Mouse (Mus musculus) kidney, adult 9 months (tissue): ENCODE results near the gene Il6st.

Experiments
- DNase-seq: peaks from one replicate; pipeline ENCODE4 v3.0.0; 2022

The Il6st gene

GRCm38 (mm10) chr13:112447108-112447665 lies 16.7 kb upstream of the Il6st start:
- no peak for DNase-seq

GRCm38 (mm10) chr13:112450210-112450609 lies 13.7 kb upstream of the Il6st start:
- DNase-seq, result no peak

DNA sequence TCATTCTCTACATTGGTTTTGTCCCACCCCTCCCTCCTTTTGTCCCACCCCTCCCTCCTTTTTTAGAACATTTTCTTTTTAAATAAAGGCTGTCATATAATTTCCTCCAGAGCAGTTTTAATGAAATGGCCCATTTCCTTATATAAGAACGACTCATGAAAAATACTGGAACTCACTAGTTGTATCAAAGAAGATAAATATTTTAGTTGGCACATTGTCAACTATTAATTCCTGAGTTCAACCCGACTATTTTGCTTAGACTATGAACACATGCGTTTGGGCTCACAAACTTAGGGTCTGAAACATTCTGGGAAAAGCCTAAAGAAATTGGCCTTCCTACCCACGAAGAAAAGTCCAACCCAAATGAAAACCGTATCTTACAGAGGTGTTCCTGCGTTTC lies 6.5 kb upstream of the Il6st start:
- DNase-seq, result no peak

GRCm38 (mm10) chr13:112458016-112458415 lies 5.9 kb upstream of the Il6st start:
- DNase-seq, result no peak

DNA sequence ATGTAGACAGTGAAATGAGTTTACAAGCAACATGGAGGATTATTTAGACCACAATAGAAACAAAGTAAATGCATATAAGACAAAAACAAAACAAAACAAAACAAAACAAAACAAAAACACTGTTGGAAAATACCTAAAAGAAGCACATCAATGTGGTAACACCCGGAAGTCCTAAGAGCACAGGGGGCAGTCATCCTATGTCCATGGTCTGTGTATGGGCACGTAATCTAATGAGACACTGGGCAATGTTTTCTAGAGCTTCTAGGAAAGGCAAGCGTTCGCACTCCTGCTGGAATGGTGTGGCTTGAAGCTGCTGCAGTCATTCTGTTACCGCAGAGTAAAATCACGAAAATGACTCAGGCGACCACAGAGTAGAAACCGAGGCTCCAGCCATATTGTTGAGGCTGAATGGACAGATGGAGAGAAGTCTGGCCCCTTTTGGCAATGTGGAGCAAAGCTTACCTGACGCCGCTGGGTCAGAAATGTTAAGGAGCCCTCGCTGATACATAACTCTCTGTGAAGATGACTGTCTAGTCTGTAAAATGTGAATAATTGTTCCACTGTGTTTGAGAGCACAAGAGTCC lies 5.3 kb upstream of the Il6st start:
- no peak for DNase-seq

- peak; percentile 64 for DNase-seq
Observed at GRCm38 (mm10) chr13:112459956-112460355, 3.9 kb upstream of the Il6st start.

DNA sequence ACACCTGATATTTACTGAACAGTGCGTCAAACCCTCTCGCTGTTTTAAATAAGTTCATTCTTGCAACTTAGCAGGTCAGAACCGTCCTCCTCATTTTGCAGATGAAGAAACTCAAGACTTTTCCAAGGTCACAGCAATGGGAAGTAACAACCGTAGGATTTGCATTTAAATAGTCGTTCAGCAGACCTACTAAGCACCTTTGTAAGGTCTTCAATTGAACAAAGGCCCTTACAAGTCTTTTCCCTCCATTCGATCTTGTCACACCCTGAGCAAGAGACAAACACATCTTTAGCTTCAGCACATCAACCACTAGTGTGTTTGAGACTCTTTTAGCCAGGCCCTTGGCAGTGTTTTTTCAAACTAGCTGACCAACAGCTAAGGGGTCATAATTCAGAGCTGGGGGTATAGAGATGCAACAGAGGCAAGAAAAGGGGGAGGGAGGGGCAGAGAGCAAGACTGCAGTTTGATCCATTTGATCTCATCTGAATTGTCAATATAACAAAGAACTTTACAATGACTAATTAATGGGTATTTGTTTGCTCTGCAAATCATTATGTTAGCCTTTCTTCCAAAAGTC lies 1.4 kb upstream of the Il6st start:
- no peak for DNase-seq

DNA sequence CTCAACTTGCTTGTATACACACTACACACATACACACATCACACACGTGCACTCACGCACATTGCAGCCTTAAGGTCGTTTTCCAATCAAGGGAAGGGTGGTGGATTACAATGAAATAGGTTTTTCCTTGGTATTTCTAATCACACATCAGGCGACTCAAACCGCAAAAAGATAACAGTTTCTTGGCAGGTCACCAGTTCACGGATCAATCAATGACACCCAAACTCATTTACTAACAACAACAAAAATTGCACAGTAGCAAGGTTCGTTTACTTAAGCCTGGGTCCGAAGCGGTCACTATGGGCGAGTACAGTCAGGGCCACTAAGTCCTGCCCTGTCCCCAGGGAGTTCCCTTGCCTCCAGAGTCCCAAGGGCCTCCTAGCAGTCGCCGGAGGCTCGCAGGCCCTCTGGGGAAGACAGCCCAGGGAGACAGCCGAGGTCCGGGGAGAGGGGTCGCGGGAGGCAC lies 500 bp upstream of the Il6st start:
- DNase-seq, result no peak

- DNase-seq, result peak; percentile 57
Observed at GRCm38 (mm10) chr13:112464626-112465287, 887 bp downstream of the Il6st start.

DNA sequence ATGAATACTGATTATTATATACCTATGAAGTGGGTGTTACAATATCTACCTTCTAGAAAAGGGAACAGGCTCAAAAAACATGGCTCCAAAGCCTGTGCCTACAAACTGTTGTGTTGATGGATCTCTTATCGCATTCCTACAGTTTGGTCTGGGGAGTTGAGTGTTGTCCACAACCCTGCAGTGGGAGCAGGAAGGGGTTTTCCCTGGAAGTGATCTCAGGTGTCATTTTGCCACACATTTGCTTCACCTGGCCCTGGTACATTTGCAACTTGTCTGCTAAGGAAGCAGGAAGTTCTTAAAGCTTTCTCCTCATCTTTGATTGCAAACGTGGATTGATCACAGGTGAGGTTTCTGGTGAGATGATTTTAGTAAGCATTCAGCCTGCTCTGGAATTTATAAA lies 1.7 kb downstream of the Il6st start:
- no peak for DNase-seq

DNA sequence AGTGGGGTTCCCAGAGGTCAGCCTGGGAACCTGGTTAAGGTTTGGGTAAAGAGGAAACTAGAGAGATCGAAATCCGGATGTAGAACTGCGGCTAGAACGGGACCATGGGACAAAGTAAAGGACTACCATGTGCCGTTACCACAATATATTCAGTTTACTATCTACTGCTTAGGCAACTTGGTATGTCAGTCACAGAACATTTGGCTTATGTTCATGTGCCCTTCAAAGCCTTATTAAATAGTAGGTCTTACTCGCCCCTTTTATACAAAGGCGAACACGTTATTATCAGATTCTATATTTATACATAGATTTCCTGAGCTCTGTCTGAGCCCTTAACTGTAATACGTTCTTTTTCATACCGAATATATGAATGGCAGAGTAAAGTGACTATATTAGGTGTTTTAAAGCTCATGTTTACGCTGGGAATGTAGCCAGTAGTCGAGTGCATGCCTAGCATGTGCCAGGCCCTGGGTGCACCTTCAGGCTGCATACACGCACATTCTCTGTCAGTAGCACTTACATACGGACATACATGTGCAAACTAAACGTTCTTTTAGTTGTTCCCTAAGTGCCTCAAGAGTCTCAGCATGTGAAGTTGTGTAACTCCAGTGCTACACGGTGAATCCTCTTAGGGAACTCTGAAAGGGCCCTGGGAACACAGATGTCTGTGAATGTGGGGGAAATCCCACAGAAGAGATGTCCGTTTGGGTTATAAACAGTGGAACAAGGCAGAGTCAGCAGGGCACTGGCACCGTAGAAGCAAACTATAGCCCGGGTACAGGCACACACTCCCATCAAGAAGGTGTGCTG lies 2.5 kb downstream of the Il6st start:
- DNase-seq, result no peak

GRCm38 (mm10) chr13:112466946-112467255 lies 3.0 kb downstream of the Il6st start:
- no peak for DNase-seq

DNA sequence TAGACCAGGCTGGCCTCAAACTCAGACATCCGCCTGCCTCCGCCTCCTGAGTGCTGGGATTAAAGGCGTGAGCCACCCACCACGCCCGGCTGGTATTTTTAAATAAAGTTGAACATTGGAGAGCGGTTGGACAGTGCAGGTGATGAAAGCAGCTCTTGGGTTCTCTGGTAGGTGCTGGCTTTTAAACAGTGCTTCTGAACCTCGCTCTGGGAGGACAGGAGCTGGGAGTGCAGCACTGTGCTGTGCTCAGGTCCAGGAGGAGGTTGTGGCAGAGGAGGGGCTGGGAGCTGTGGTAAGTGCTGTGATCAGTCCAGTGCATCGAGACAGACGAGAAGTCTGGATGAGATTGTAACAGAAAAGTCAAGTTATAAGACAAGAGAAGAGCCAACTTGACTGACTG lies 3.5 kb downstream of the Il6st start:
- no peak for DNase-seq

- DNase-seq, result no peak
Observed at GRCm38 (mm10) chr13:112469491-112469890, 5.6 kb downstream of the Il6st start.

GRCm38 (mm10) chr13:112471201-112471600 lies 7.3 kb downstream of the Il6st start:
- no peak for DNase-seq

- DNase-seq, result no peak
Observed at GRCm38 (mm10) chr13:112472401-112473023, 8.6 kb downstream of the Il6st start.

DNA sequence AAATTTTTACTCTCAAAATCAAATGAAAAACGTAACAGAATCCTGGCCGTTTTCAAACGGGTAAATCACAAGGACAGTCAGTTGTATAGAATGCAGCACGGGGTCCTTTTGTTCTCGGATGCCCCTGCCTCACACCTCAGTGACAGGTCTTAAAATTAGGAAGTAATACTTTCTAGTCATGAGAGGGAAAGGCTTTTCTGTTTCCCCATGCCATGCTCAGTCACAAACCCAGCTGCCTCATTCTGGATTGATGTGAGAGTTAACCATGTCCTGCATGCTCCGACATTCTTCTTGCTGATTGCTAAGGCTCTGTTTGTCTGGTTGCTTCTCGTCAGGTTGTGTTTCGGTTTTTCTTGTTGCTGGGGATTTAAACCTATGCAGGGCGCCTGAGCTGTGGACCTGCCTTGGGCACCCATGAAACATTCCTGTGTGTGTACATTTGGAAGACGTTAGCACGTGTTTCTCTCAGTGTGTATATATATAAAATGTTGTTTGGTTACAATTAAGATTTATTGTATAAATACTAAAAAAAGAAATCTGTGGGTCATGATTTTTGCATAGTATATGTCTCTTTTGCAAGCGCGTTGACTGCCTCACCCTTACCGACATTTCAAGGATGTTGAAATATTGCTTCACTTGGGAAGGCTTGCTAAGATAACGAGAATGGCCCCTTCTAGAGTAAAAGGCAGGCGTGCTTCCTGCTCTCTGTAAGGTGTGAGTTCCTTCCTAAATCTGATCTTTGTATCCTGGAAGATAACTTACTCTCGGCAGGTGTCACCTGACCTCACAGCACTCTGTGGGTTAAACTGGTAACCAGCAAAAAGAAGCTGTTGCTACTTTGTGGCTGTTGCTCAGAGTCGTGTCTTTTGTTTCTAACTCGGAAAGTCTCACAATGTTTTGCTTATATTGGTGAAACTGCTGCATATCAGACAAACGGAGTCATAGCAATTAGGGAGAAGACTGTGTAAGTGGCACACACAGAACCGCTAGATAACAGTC lies 10.2 kb downstream of the Il6st start:
- DNase-seq, result no peak

DNA sequence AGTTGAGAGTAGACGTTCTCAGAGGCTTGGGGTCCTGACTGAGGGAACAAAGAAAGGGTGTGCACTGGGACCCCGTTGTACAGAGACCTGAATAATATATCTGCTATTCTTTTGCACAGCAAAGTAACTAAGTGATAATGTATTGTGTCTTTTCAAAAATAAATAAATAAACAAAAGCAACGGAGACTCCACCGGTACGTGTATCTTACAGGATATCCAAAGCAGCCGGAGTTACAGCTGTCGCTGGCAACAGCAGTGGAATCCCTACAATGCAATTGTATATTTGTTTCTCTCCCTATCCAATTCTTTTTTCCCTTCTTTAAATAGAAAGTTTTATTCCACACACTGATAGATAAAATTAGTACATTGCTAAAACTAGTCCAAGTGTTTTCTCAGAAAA lies 15.2 kb downstream of the Il6st start:
- no peak for DNase-seq

- no peak for DNase-seq
Observed at GRCm38 (mm10) chr13:112479926-112480325, 16.1 kb downstream of the Il6st start.

DNA sequence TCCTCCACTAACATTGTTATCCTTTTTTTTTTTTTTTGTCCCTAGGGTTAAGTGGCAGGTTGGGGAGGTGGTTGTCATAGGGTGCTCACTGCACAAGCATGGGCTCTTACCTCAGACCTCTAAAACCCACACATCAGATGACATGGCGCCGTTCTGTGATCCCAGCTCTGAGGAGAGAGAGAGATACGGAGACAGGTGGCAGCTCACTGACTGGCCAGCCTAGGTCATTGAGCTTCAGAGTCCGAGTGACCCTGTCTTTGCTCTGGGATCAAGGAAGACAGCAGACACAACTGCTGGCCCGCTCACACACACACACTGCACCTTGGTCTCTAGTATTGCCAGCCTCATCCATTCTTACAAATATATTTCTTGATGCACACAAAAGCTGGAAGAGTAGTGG lies 18.7 kb downstream of the Il6st start:
- no peak for DNase-seq

DNA sequence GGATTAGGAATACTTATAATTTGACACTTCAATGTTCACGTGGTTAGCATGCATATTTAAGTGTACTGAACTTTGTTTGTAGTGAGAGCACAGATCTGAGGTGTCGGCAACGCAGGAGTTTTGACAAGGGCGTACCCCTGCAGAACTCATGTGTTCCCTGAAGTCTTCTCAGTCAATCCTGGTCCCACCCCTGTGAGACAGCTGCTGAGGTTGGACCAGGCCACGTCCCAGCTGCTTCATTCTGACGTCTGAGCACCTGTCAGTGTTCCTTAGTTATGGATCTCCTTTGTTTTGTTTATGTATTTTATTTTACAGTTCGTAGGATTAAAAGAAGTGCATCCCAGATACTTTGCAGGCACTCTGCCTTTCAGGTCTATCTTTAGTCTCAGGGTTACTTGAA lies 19.1 kb downstream of the Il6st start:
- no peak for DNase-seq

- DNase-seq, result peak; percentile 87
Observed at GRCm38 (mm10) chr13:112486236-112486635, 22.4 kb downstream of the Il6st start.
